Mouse (Mus musculus): ENCODE measurements around the gene Stox1. TPM values are rescaled to one million over a fixed set of nuclear protein-coding genes. Genes with fewer than 3 reads are reported as not detected.

Stox1 gene
- polyA plus RNA-seq, 1 experiment from 2014 or later = 0.92 TPM

DNA sequence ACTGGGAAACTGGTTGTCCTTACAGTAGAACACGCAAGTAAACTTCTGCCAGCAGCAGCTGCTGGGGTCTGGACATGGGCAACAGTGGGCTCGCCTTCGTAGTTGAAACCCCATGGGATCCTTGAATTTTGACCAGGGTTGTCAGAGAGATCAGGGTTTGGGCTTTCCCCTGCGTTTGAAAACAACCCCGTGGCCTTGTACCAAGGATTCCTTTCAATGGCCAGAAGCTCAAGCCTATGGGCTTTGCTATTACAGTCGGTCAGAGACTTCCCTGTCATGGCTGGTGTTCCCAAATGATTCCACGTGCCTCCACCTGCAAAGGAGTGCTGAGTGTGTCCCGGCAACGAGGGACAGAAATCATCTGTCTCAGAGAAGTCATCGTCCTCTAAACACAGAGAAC lies 61.8 kb downstream of the Stox1 start:
- H3K4me3 ChIP-seq = no peak overlapping the region
- H3K27me3 ChIP-seq (replicated peaks) = no peaks in the 10 kb centered on the region
- WGBS = 73% methylated on average over 10 of the region's 10 CpGs
- no peak overlapping the region for H3K27ac ChIP-seq (replicated peaks)
- no peak for ATAC-seq (ENCODE audit: extremely low read depth, insufficient number of reproducible peaks, low FRiP score, low TSS enrichment)
- peaks cover 17% of the 10 kb centered on the region for H3K4me1 ChIP-seq
- H3K36me3 ChIP-seq = no peaks in the 10 kb centered on the region
- peak overlapping the region; percentile 69; the same call in 1 of the 2 replicates for H3K4me2 ChIP-seq
- no peak overlapping the region for H3K9ac ChIP-seq
- no peaks in the 10 kb centered on the region for H3K9me3 ChIP-seq

DNA sequence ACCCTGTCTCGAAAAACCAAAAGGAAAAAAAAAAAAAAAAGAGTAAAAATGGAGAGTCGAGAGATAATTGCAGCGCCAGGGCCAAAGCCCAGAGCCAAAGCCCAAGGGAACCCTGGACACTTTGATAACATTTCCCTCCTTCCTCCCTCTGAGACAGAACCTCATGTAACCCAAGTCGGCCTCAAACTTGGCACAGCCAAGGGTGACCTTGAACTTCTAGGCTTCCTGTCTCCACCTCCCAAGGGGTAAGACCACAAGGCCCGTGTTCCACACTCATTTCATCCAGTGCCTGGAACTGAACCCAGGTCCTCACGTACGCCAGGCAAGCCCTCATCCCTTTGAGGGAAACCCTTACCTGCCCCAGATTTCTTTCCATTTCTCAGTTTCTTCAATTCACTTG lies 69.2 kb downstream of the Stox1 start:
- 71% methylated on average over 7 of the region's 7 CpGs for WGBS
- Histone ChIP-seq H3K36me3 (no peaks in the 10 kb centered on the region), H3K4me1 (peaks cover 6% of the 10 kb centered on the region; the same call in 1 of the 2 replicates), H3K4me3 (no peak overlapping the region), H3K9me3 (no peaks in the 10 kb centered on the region), H3K4me2 (no peak overlapping the region), H3K9ac (no peak overlapping the region), H3K27me3 (replicated peaks) (no peaks in the 10 kb centered on the region), H3K27ac (replicated peaks) (no peak overlapping the region)
- ATAC-seq (ENCODE audit: extremely low read depth, insufficient number of reproducible peaks, low FRiP score, low TSS enrichment) = no peak

GRCm38 (mm10) chr10:62651961-62652360 lies 74.0 kb downstream of the Stox1 start:
- 24% methylated on average over 3 of the region's 3 CpGs for WGBS
- H3K9me3 ChIP-seq = no peaks in the 10 kb centered on the region
- H3K4me3 ChIP-seq = peak overlapping the region; percentile 87

DNA sequence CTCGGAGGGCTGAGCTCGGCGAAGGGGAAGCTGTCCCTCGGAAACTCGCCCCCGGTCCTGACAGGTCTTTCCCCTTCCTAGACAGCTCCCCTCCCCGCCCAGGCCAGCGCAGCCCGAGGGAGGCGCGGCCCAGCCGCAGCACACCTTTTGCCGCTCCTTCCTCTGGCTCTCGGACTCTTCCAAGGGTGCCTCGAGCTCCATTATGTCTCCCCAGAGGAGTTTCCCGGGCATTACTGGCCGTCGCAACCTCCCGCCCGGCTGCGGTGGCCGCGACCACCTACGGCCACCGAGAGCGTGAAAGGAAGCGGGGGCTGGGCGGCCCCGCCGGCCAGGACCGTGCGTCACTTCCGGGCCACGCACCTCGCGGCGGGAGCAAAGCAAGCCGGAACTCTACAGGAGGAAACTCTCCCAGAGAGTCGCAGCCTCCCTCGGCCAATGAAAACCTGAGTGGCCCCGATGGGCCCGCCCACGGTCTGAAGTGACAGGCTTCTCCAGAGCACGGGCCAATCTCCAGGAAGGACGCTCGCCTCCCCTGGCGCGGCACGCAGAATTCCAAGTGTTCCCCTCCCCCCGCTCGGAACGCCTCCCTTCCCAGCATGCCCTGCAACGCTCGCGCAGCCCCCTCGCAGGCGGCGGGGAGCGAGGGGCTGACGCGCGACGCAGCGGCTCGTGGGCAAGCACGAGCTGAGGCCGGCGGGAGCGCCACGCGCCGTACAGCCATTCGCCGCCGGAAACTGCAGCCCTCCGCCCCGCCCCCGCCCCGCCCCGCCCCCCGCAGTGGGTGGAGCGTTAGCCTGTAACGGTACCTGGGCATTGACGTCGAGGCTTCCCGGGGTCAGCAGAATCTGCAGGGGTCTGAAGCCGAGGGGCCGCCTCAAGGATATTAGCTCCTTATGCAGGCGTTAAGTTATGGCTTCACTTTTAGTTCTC lies 74.8 kb downstream of the Stox1 start, which contains the start of gene Ddx50:
Gene Ddx50 (minus strand): TSS at position 338 of the 930 bp plus-strand sequence.
- peak within 1 kb of the TSS; percentile 87 for H3K4me3 ChIP-seq
- no peaks in the 10 kb centered on the region for H3K9me3 ChIP-seq
- H3K4me1 ChIP-seq = peaks cover 19% of the 10 kb centered on the region
- peaks cover 15% of the 10 kb centered on the region for H3K36me3 ChIP-seq
- H3K4me2 ChIP-seq = peak within 1 kb of the TSS; percentile 84
- H3K27ac ChIP-seq (replicated peaks) = peak within 1 kb of the TSS; percentile 97
- under 1% methylated on average over 80 of the region's 89 CpGs for WGBS
- H3K27me3 ChIP-seq (replicated peaks) = no peaks in the 10 kb centered on the region
- ATAC-seq (ENCODE audit: extremely low read depth, insufficient number of reproducible peaks, low FRiP score, low TSS enrichment) = peak; percentile 96
- peak within 1 kb of the TSS; percentile 94 for H3K9ac ChIP-seq

More at GRCm38 (mm10) chr10:62651961-62652360, 74.0 kb downstream of the Stox1 start:
- H3K27ac ChIP-seq (replicated peaks) = peak overlapping the region; percentile 97
- peaks cover 7% of the 10 kb centered on the region for H3K36me3 ChIP-seq
- peaks cover 19% of the 10 kb centered on the region for H3K4me1 ChIP-seq
- no peaks in the 10 kb centered on the region for H3K27me3 ChIP-seq (replicated peaks)
- peak overlapping the region; percentile 82 for H3K9ac ChIP-seq
- peak overlapping the region; percentile 84 for H3K4me2 ChIP-seq
- ATAC-seq (ENCODE audit: extremely low read depth, insufficient number of reproducible peaks, low FRiP score, low TSS enrichment) = no peak

GRCm38 (mm10) chr10:62650358-62650782 lies 75.6 kb downstream of the Stox1 start:
- H3K4me2 ChIP-seq = peak overlapping the region; percentile 84
- H3K36me3 ChIP-seq = peaks cover 23% of the 10 kb centered on the region
- 0% methylated on average over 17 of the region's 17 CpGs for WGBS
- H3K4me3 ChIP-seq = peak overlapping the region; percentile 87
- no peaks in the 10 kb centered on the region for H3K9me3 ChIP-seq
- H3K27me3 ChIP-seq (replicated peaks) = no peaks in the 10 kb centered on the region
- H3K4me1 ChIP-seq = peaks cover 19% of the 10 kb centered on the region
- peak overlapping the region; percentile 97 for H3K27ac ChIP-seq (replicated peaks)
- peak overlapping the region; percentile 94 for H3K9ac ChIP-seq
- ATAC-seq (ENCODE audit: extremely low read depth, insufficient number of reproducible peaks, low FRiP score, low TSS enrichment) = no peak

Small RNA genes lying within 50 kb of the gene (microRNA-seq; reads per million reads assigned to microRNA genes)
- gene Mir7215 = not detected

Other genes starting within 250 kb of the Stox1 start
- 67.5 and 70.3 TPM in 2 replicates for gene Vps26a, start 239.3 kb downstream of the Stox1 start, polyA plus RNA-seq (2015; fragmentation: Nextera tagmentation; extraction: Ambion mirVana)
- gene Srgn, start 198.7 kb downstream of the Stox1 start, polyA plus RNA-seq (2015; fragmentation: Nextera tagmentation; extraction: Ambion mirVana) = 8.2 and 8.6 TPM in 2 replicates
- gene Kif1bp, start 147.7 kb downstream of the Stox1 start, polyA plus RNA-seq (2015; fragmentation: Nextera tagmentation; extraction: Ambion mirVana) = 26.0 and 27.3 TPM in 2 replicates
- 11.3 and 12.2 TPM in 2 replicates for gene Ddx21, start 123.8 kb downstream of the Stox1 start, polyA plus RNA-seq (2015; fragmentation: Nextera tagmentation; extraction: Ambion mirVana)
- gene Ddx50, start 74.9 kb downstream of the Stox1 start, polyA plus RNA-seq (2015; fragmentation: Nextera tagmentation; extraction: Ambion mirVana) = 91.8 and 93.5 TPM in 2 replicates
- gene Ccar1, start 66.2 kb upstream of the Stox1 start, polyA plus RNA-seq (2015; fragmentation: Nextera tagmentation; extraction: Ambion mirVana) = 75.3 and 87.0 TPM in 2 replicates
- 21.8 and 24.0 TPM in 2 replicates for gene Tet1, start 182.9 kb upstream of the Stox1 start, polyA plus RNA-seq (2015; fragmentation: Nextera tagmentation; extraction: Ambion mirVana)
- gene Slc25a16, start 194.5 kb upstream of the Stox1 start, polyA plus RNA-seq (2015; fragmentation: Nextera tagmentation; extraction: Ambion mirVana) = 11.5 and 11.7 TPM in 2 replicates
- 15.4 and 16.2 TPM in 2 replicates for gene Dna2, start 220.9 kb upstream of the Stox1 start, polyA plus RNA-seq (2015; fragmentation: Nextera tagmentation; extraction: Ambion mirVana)